Mouse (Mus musculus): Measurements from ENCODE around the gene Kmt2c.

- TF ChIP-seq NRF1 (IDR thresholded peaks at IDR 0.05; ENCODE audit: low read depth, low read length): no peak
- no peak for TF ChIP-seq EP300 (IDR thresholded peaks at IDR 0.05; ENCODE audit: low read length)
- TF ChIP-seq CTCF (conservative IDR thresholded peaks at IDR 0.05 in 1 of 2, IDR thresholded peaks at IDR 0.05 in 1 of 2; ENCODE audit: low read depth in 2 of 2, low read length in 2 of 2): no peak
- no peak for TF ChIP-seq IRF4 (IDR thresholded peaks at IDR 0.05; ENCODE audit: low read depth, low read length)
- no peak for TF ChIP-seq USF2 (conservative IDR thresholded peaks at IDR 0.05; ENCODE audit: low read depth, low read length)
- TF ChIP-seq POLR2AphosphoS2 (IDR thresholded peaks at IDR 0.05; ENCODE audit: low read depth, low read length): no peak
- no peak for TF ChIP-seq TBP (conservative IDR thresholded peaks at IDR 0.05; ENCODE audit: low read depth, low read length)
- no peak for TF ChIP-seq POLR2A (IDR thresholded peaks at IDR 0.05; ENCODE audit: low read depth, low read length)
- no peak for TF ChIP-seq KAT2A (IDR thresholded peaks at IDR 0.05; ENCODE audit: insufficient replicate concordance, low read length)
- no peak for TF ChIP-seq ZMIZ1 (IDR thresholded peaks at IDR 0.05; ENCODE audit: low read depth, low read length)
- no peak for TF ChIP-seq CHD1 (IDR thresholded peaks at IDR 0.05; ENCODE audit: low read depth, low read length)
- TF ChIP-seq ZC3H11A (IDR thresholded peaks at IDR 0.05; ENCODE audit: low read depth, low read length): no peak
- no peak for TF ChIP-seq MAX (IDR thresholded peaks at IDR 0.05; ENCODE audit: low read length)
- no peak for TF ChIP-seq MAFK (IDR thresholded peaks at IDR 0.05; ENCODE audit: insufficient replicate concordance, low read length)
These were observed 230.2 kb downstream of the Kmt2c start for GRCm38 (mm10) chr5:25268258-25268888.
